Mouse (Mus musculus) embryonic facial prominence, embryonic 14.5 days (tissue): ENCODE data around the gene Dimt1. TPM values are rescaled to one million over a fixed set of nuclear protein-coding genes. Genes with fewer than 3 reads are reported as not detected.
"Not testable (repeated sequence)": the region's sequence is repeated elsewhere in the genome, so short reads cannot be mapped to it uniquely, and the experiment has no call there.

ENCODE experiments used
- ATAC-seq: fragments of 200-750 bp; cut with Nextera tagmentation; 2 replicates; pipeline ENCODE4 v1.8.0; 2017; ENCODE audit warnings: low read depth, moderate number of reproducible peaks, moderate TSS enrichment
- DNase-seq: peaks from one replicate; pipeline ENCODE4 v3.0.0-alpha.2; 2015; ENCODE audit warnings: low spot score
- H3K27ac ChIP-seq: fragments of 300-500 bp; sonication (generic); replicated peaks from 2 replicates; pipeline ENCODE4 v1.5.1; 2014; ENCODE audit warnings: low read depth, mild to moderate bottlenecking, low read length, moderate library complexity
- H3K27me3 ChIP-seq: fragments of 300-500 bp; sonication (generic); replicated peaks from 2 replicates; pipeline ENCODE4 v1.6.1; 2014; ENCODE audit warnings: low read length; ENCODE audit not compliant: control insufficient read depth, insufficient read depth
- H3K36me3 ChIP-seq: fragments of 300-500 bp; sonication (generic); 2 replicates; pipeline ENCODE4 v1.6.1; 2014; ENCODE audit warnings: low read length, mixed read lengths; ENCODE audit not compliant: control insufficient read depth, insufficient read depth
- H3K4me1 ChIP-seq: fragments of 300-500 bp; sonication (generic); 2 replicates; pipeline ENCODE4 v1.6.1; 2014; ENCODE audit warnings: antibody characterized with exemption, low read length; ENCODE audit not compliant: control insufficient read depth, insufficient read depth
- H3K4me2 ChIP-seq: fragments of 300-500 bp; sonication (generic); 2 replicates; pipeline ENCODE4 v1.6.1; 2014; ENCODE audit warnings: low read depth, mild to moderate bottlenecking, low read length, moderate library complexity, mixed read lengths
- H3K4me3 ChIP-seq: fragments of 300-500 bp; sonication (generic); 2 replicates; pipeline ENCODE4 v1.5.1; 2014; ENCODE audit warnings: low read depth, mild to moderate bottlenecking, low read length
- H3K9ac ChIP-seq: fragments of 300-500 bp; sonication (generic); 2 replicates; pipeline ENCODE4 v1.6.1; 2014; ENCODE audit warnings: low read depth, mild to moderate bottlenecking, low read length, moderate library complexity, mixed read lengths
- H3K9me3 ChIP-seq: fragments of 300-500 bp; sonication (generic); 2 replicates; pipeline ENCODE4 v1.6.1; 2016; ENCODE audit warnings: low read length; ENCODE audit not compliant: control insufficient read depth
- WGBS: fragments of 180-500 bp; shearing (Covaris S2); extraction: QIAGEN DNeasy Blood & Tissue Kit; methylation state at CpG from one replicate; pipeline ENCODE4 v1.1.7; 2014; 5-methylcytosine and 5-hydroxymethylcytosine counted together
- polyA plus RNA-seq: library from polyadenylated mRNA; unstranded; fragments of >200 nt; fragmentation: Nextera tagmentation; extraction: Ambion mirVana; gene quantifications from 2 replicates; pipeline ENCODE4 v1.2.1, GENCODE M21; 2014

Dimt1 gene
- 47.1 and 48.6 TPM in 2 replicates for polyA plus RNA-seq

- Histone ChIP-seq H3K4me3 (peak within 1 kb of the TSS; percentile 97), H3K4me1 (peaks cover 11% of the 10 kb centered on the region; the same call in 1 of the 2 replicates), H3K9me3 (no peaks in the 10 kb centered on the region), H3K4me2 (peak within 1 kb of the TSS; percentile 78), H3K27ac (peak within 1 kb of the TSS; percentile 87), H3K36me3 (peaks cover 30% of the 10 kb centered on the region), H3K9ac (peak within 1 kb of the TSS; percentile 92), H3K27me3 (no peaks in the 10 kb centered on the region)
- ATAC-seq = peak; percentile 99
- peak; percentile 97 for DNase-seq
- WGBS = under 1% methylated on average over 45 of the region's 68 CpGs
Observed at GRCm38 (mm10) chr13:106946594-106947540, at the start of gene Dimt1. Gene Dimt1, plus strand, starts transcription at chr13:106947127.

- no peaks in the 10 kb centered on the region for H3K27me3 ChIP-seq
- H3K9ac ChIP-seq = no peak overlapping the region
- H3K4me1 ChIP-seq = no peaks in the 10 kb centered on the region
- no peaks in the 10 kb centered on the region for H3K9me3 ChIP-seq
- H3K4me3 ChIP-seq = no peak overlapping the region
- ATAC-seq (no peak), DNase-seq (no peak)
- WGBS = 91% methylated on average over 3 of the region's 3 CpGs
- peaks cover 45% of the 10 kb centered on the region for H3K36me3 ChIP-seq
- H3K4me2 ChIP-seq = no peak overlapping the region
- no peak overlapping the region for H3K27ac ChIP-seq
Observed at GRCm38 (mm10) chr13:106904637-106905036, 42.3 kb upstream of the Dimt1 start.

GRCm38 (mm10) chr13:106905154-106905553 is 41.8 kb upstream of the Dimt1 start:
- peaks cover 45% of the 10 kb centered on the region for H3K36me3 ChIP-seq
- WGBS = 90% methylated on average over 5 of the region's 6 CpGs
- H3K9me3 ChIP-seq, DNase-seq, H3K4me2 ChIP-seq, H3K4me1 ChIP-seq, H3K9ac ChIP-seq, H3K4me3 ChIP-seq, ATAC-seq, H3K27me3 ChIP-seq, H3K27ac ChIP-seq: not testable (repeated sequence)

- no peaks in the 10 kb centered on the region for H3K4me1 ChIP-seq
- no peak overlapping the region for H3K4me3 ChIP-seq
- H3K36me3 ChIP-seq = peaks cover 43% of the 10 kb centered on the region
- DNase-seq (no peak), ATAC-seq (no peak)
- no peaks in the 10 kb centered on the region for H3K27me3 ChIP-seq
- H3K9ac ChIP-seq = no peak overlapping the region
- H3K27ac ChIP-seq = no peak overlapping the region
- H3K4me2 ChIP-seq = no peak overlapping the region
- 99% methylated on average over 4 of the region's 4 CpGs for WGBS
- no peaks in the 10 kb centered on the region for H3K9me3 ChIP-seq
Observed at GRCm38 (mm10) chr13:106907273-106907672, 39.7 kb upstream of the Dimt1 start.

GRCm38 (mm10) chr13:106910096-106910495 is 36.8 kb upstream of the Dimt1 start:
- Histone ChIP-seq H3K4me2 (no peak overlapping the region), H3K27me3 (no peaks in the 10 kb centered on the region), H3K4me3 (no peak overlapping the region), H3K9me3 (no peaks in the 10 kb centered on the region), H3K27ac (no peak overlapping the region), H3K9ac (no peak overlapping the region), H3K36me3 (peaks cover 43% of the 10 kb centered on the region), H3K4me1 (no peaks in the 10 kb centered on the region)
- no peak for ATAC-seq
- DNase-seq = no peak
- 94% methylated on average over 10 of the region's 10 CpGs for WGBS

- Histone ChIP-seq H3K36me3 (peaks cover 25% of the 10 kb centered on the region), H3K27me3 (no peaks in the 10 kb centered on the region), H3K27ac (no peak overlapping the region), H3K4me3 (no peak overlapping the region), H3K9me3 (no peaks in the 10 kb centered on the region), H3K4me2 (no peak overlapping the region), H3K4me1 (no peaks in the 10 kb centered on the region), H3K9ac (no peak overlapping the region)
- no peak for DNase-seq
- 73% methylated on average over 3 of the region's 3 CpGs for WGBS
- no peak for ATAC-seq
Observed at GRCm38 (mm10) chr13:106913125-106913736, 33.7 kb upstream of the Dimt1 start.

GRCm38 (mm10) chr13:106918322-106919050 is 28.4 kb upstream of the Dimt1 start:
- WGBS = 83% methylated on average over 7 of the region's 7 CpGs
- Histone ChIP-seq H3K4me2 (no peak overlapping the region), H3K27me3 (no peaks in the 10 kb centered on the region), H3K4me3 (no peak overlapping the region), H3K9ac (no peak overlapping the region), H3K9me3 (no peaks in the 10 kb centered on the region), H3K27ac (no peak overlapping the region), H3K36me3 (peaks cover 30% of the 10 kb centered on the region), H3K4me1 (no peaks in the 10 kb centered on the region)
- ATAC-seq = no peak
- DNase-seq = peak; percentile 83

- H3K4me3 ChIP-seq, ATAC-seq, H3K9ac ChIP-seq, H3K9me3 ChIP-seq, H3K27ac ChIP-seq, H3K27me3 ChIP-seq, H3K4me1 ChIP-seq, DNase-seq, H3K4me2 ChIP-seq: not testable (repeated sequence)
- WGBS = 95% methylated on average over 3 of the region's 3 CpGs
- H3K36me3 ChIP-seq = peaks cover 40% of the 10 kb centered on the region
Observed at GRCm38 (mm10) chr13:106925921-106926320, 21.0 kb upstream of the Dimt1 start.
